In genomic region chr7:67911841-67912240, GRCm38 (mm10) we compare ENCODE assay signal across 11 mouse cellular contexts. TPM values are rescaled to one million over a fixed set of nuclear protein-coding genes. Genes with fewer than 3 reads are reported as not detected.
DNase-seq lines count a peak whose midpoint lies in the region; ATAC-seq and TF ChIP-seq lines count a peak whose summit lies in the region.
"Had no signal": no experiment of that assay in that cellular context is flagged by ENCODE, and none has a peak within 500 bp of the region (broad histone marks: within the 10 kb centered on the region; RNA-seq: fewer than 3 reads in every experiment).

No protein-coding gene starts in this region.

- H3K4me2 ChIP-seq in intestine, embryonic 14.5 days (ENCODE audit: low read length): no peak overlapping the region
- H3K4me2 ChIP-seq in intestine, postnatal 0 days (replicated peaks; ENCODE audit: low read depth): no peak overlapping the region
- no peak overlapping the region for H3K4me2 ChIP-seq in limb, embryonic 11.5 days (ENCODE audit: low read depth, severe bottlenecking)
- H3K4me2 ChIP-seq in midbrain, embryonic 13.5 days (replicated peaks): no peak overlapping the region

- no peaks in the 10 kb centered on the region for H3K9me3 ChIP-seq in intestine, embryonic 14.5 days (ENCODE audit: control insufficient read depth, low read length)
- H3K9me3 ChIP-seq in intestine, postnatal 0 days (ENCODE audit: control insufficient read depth): no peaks in the 10 kb centered on the region
- H3K9me3 ChIP-seq in limb, embryonic 11.5 days (ENCODE audit: control insufficient read depth, low read length): no peaks in the 10 kb centered on the region
- H3K9me3 ChIP-seq in midbrain, embryonic 13.5 days: no peaks in the 10 kb centered on the region
- H3K9me3 ChIP-seq: midbrain, embryonic 10.5 days; neural tube, embryonic 12.5 days had no signal

- peaks cover 23% of the 10 kb centered on the region for H3K4me1 ChIP-seq in intestine, embryonic 14.5 days (replicated peaks; ENCODE audit: control insufficient read depth, insufficient read depth, low read length)
- H3K4me1 ChIP-seq in intestine, postnatal 0 days (replicated peaks; ENCODE audit: control insufficient read depth, insufficient read depth, low read length): no peaks in the 10 kb centered on the region
- peaks cover 15% of the 10 kb centered on the region for H3K4me1 ChIP-seq in limb, embryonic 11.5 days (ENCODE audit: control insufficient read depth, insufficient read depth, low read length)
- peaks cover 7% of the 10 kb centered on the region; the same call in 1 of the 2 replicates for H3K4me1 ChIP-seq in midbrain, embryonic 13.5 days (replicated peaks)

- DNase-seq in intestine, embryonic 14.5 days (ENCODE audit: low spot score): no peak
- peak; percentile 19 for DNase-seq in CD4-positive helper T cell, adult 2 months (ENCODE audit: low read depth, low spot score)
- peak; percentile 27 for DNase-seq in embryo, embryonic 10.5 days (ENCODE audit: low spot score)
- peak; percentile 53 for DNase-seq in limb, embryonic 11.5 days (ENCODE audit: low spot score)
- no peak for DNase-seq in gastrocnemius, postnatal 4 days (ENCODE audit: low spot score in 2 of 2)
- DNase-seq in urinary bladder, postnatal 36 days (ENCODE audit: low spot score in 2 of 2): no peak
- DNase-seq: kidney, postnatal 36 days had no signal

- ATAC-seq in intestine, embryonic 14.5 days (replicated peaks; ENCODE audit: low FRiP score, low TSS enrichment, low read depth): no peak
- ATAC-seq in intestine, postnatal 0 days: no peak
- no peak for ATAC-seq in limb, embryonic 11.5 days (ENCODE audit: insufficient number of reproducible peaks, low FRiP score, low TSS enrichment, low read depth)
- no peak for ATAC-seq in midbrain, embryonic 13.5 days

- TF ChIP-seq CTCF in intestine, postnatal 0 days (IDR thresholded peaks at IDR 0.05; ENCODE audit: low read depth): no peak

- no peak overlapping the region for H3K9ac ChIP-seq in intestine, embryonic 14.5 days (ENCODE audit: low read length)
- H3K9ac ChIP-seq in intestine, postnatal 0 days (ENCODE audit: low read depth, low read length): no peak overlapping the region
- no peak overlapping the region for H3K9ac ChIP-seq in limb, embryonic 11.5 days (ENCODE audit: low read length)
- H3K9ac ChIP-seq in midbrain, embryonic 13.5 days (replicated peaks): no peak overlapping the region
- H3K9ac ChIP-seq: neural tube, embryonic 12.5 days had no signal

- H3K36me3 ChIP-seq in intestine, embryonic 14.5 days (ENCODE audit: control insufficient read depth, insufficient read depth, low read length): no peaks in the 10 kb centered on the region
- no peaks in the 10 kb centered on the region for H3K36me3 ChIP-seq in intestine, postnatal 0 days (ENCODE audit: control insufficient read depth, insufficient read depth)
- no peaks in the 10 kb centered on the region for H3K36me3 ChIP-seq in limb, embryonic 11.5 days (ENCODE audit: control insufficient read depth, insufficient read depth, low read length)
- no peaks in the 10 kb centered on the region for H3K36me3 ChIP-seq in midbrain, embryonic 13.5 days
- H3K36me3 ChIP-seq: midbrain, embryonic 10.5 days; neural tube, embryonic 12.5 days had no signal

- 35% methylated on average over 6 of the region's 6 CpGs for WGBS in intestine, embryonic 14.5 days
- 41% methylated on average over 6 of the region's 6 CpGs for WGBS in intestine, postnatal 0 days
- 13% methylated on average over 6 of the region's 6 CpGs for WGBS in limb, embryonic 11.5 days
- 74% methylated on average over 6 of the region's 6 CpGs for whole genome bisulfite sequencing in midbrain, embryonic 13.5 days

- no peaks in the 10 kb centered on the region for H3K27me3 ChIP-seq in intestine, embryonic 14.5 days (replicated peaks; ENCODE audit: control insufficient read depth, insufficient read depth, low read length)
- no peaks in the 10 kb centered on the region for H3K27me3 ChIP-seq in intestine, postnatal 0 days (replicated peaks; ENCODE audit: control insufficient read depth, insufficient read depth, low read length)
- no peaks in the 10 kb centered on the region for H3K27me3 ChIP-seq in limb, embryonic 11.5 days (ENCODE audit: control insufficient read depth, insufficient read depth, low read length)
- no peaks in the 10 kb centered on the region for H3K27me3 ChIP-seq in midbrain, embryonic 13.5 days
- H3K27me3 ChIP-seq: neural tube, embryonic 12.5 days had no signal

- H3K4me3 ChIP-seq in intestine, embryonic 14.5 days (ENCODE audit: low read depth, low read length): no peak overlapping the region
- H3K4me3 ChIP-seq in intestine, postnatal 0 days (ENCODE audit: low read depth, low read length): no peak overlapping the region
- no peak overlapping the region for H3K4me3 ChIP-seq in limb, embryonic 11.5 days (ENCODE audit: low read depth, low read length)
- H3K4me3 ChIP-seq in midbrain, embryonic 13.5 days (replicated peaks): no peak overlapping the region
- H3K4me3 ChIP-seq: midbrain, embryonic 10.5 days; neural tube, embryonic 12.5 days had no signal

- peak overlapping the region; percentile 89; the same call in 1 of the 2 replicates for H3K27ac ChIP-seq in intestine, embryonic 14.5 days (ENCODE audit: low read depth)
- no peak overlapping the region for H3K27ac ChIP-seq in intestine, postnatal 0 days (ENCODE audit: low read depth, low read length)
- no peak overlapping the region for H3K27ac ChIP-seq in limb, embryonic 11.5 days (replicated peaks; ENCODE audit: low read depth, low read length)
- H3K27ac ChIP-seq in midbrain, embryonic 13.5 days: no peak overlapping the region
- H3K27ac ChIP-seq: neural tube, embryonic 12.5 days had no signal

RNA-seq across cellular contexts. Expression of gene Igf1r, which starts 40.8 kb away (rescaled TPM):
- 18.4 and 18.5 TPM in 2 replicates for polyA plus RNA-seq in intestine, embryonic 14.5 days (2014; fragmentation: Nextera tagmentation; extraction: Ambion mirVana)
- polyA plus RNA-seq in intestine, postnatal 0 days (2015; fragmentation: Nextera tagmentation; extraction: Ambion mirVana): 5.3 and 6.4 TPM in 2 replicates
- polyA plus RNA-seq in limb, embryonic 11.5 days (2014; fragmentation: Nextera tagmentation; extraction: Ambion mirVana): 27.8 and 29.9 TPM in 2 replicates
- polyA plus RNA-seq in midbrain, embryonic 13.5 days (2015; fragmentation: Nextera tagmentation; extraction: Ambion mirVana): 28.0 and 31.4 TPM in 2 replicates
- 10 to 100 TPM; 40.6 to 41.0 TPM for total RNA-seq in gastrocnemius, postnatal 4 days (2021)

Comparison
In these comparisons a context has a peak if more than half of its experiments do, and no peak if none do; other contexts are left out.
1. DNase-seq: peak in CD4-positive helper T cell, adult 2 months (single experiment), embryo, embryonic 10.5 days (single experiment) and limb, embryonic 11.5 days (single experiment); none in intestine, embryonic 14.5 days (single experiment), gastrocnemius, postnatal 4 days (0 of 2) and urinary bladder, postnatal 36 days (0 of 2).